ENCODE assay signal across 22 mouse cellular contexts in the genomic region with DNA sequence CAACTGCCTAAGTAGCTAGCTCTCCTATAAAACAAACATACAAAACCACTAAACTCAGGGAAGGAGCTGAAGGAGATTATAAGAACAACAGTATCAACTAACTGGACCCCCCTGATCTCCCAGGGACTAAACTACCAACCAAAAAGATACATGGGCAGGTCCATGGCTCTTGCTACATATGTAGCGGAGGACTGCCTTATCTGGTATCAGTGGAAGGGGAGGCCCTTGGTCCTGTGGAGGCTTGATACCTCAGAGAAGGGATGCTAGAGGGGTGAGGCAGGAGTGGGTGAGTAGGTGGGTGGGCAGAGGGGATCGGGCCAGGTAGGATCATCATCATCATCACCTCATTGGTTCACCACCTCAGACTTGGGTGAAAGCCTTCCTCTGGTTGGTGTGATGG. TPM values are rescaled to one million over a fixed set of nuclear protein-coding genes. Genes with fewer than 3 reads are reported as not detected.
A peak's percentile ranks its signal among the peaks of the same experiment; 100 is the strongest.
DNase-seq lines count a peak whose midpoint lies in the region; ATAC-seq and TF ChIP-seq lines count a peak whose summit lies in the region.
"Had no signal": no experiment of that assay in that cellular context is flagged by ENCODE, and none has a peak within 500 bp of the region (broad histone marks: within the 10 kb centered on the region; RNA-seq: fewer than 3 reads in every experiment).

No protein-coding gene starts in this region.

- WGBS in liver, embryonic 12.5 days (ENCODE audit: insufficient replicate concordance): 72% methylated on average over 2 of the region's 2 CpGs
- 89% methylated on average over 2 of the region's 2 CpGs for WGBS in liver, postnatal 0 days (ENCODE audit: insufficient replicate concordance)
- 67% methylated on average over 2 of the region's 2 CpGs for whole genome bisulfite sequencing in liver, embryonic 13.5 days (ENCODE audit: insufficient replicate concordance)
- 54% methylated on average over 2 of the region's 2 CpGs for WGBS in liver, embryonic 15.5 days (ENCODE audit: insufficient replicate concordance)

- no peak for TF ChIP-seq CTCF in liver, postnatal 0 days (IDR thresholded peaks at IDR 0.05; ENCODE audit: low read depth)

- no peak for DNase-seq in liver, postnatal 0 days
- DNase-seq in liver, embryonic 13.5 days: no peak
- DNase-seq in frontal cortex, postnatal 36 days (ENCODE audit: low spot score in 2 of 2): no peak
- DNase-seq in cerebellum, postnatal 36 days: no peak
- DNase-seq: adrenal gland, postnatal 14 days; cerebellum, adult 11-12 months; cerebellum, adult 8-10 months; cerebellum, postnatal 14 days; gastrocnemius, adult 2 months; gastrocnemius, postnatal 14 days; heart, adult 11 months had no signal

- H3K9ac ChIP-seq in liver, embryonic 12.5 days: 0 out of 2 replicates have a peak overlapping the region, but pooled peaks have one; percentile 23
- H3K9ac ChIP-seq in liver, postnatal 0 days (replicated peaks): no peak overlapping the region
- H3K9ac ChIP-seq in liver, embryonic 13.5 days: no peak overlapping the region
- H3K9ac ChIP-seq in liver, embryonic 15.5 days: no peak overlapping the region
- H3K9ac ChIP-seq: embryonic facial prominence, embryonic 12.5 days; embryonic facial prominence, embryonic 15.5 days; forebrain, embryonic 13.5 days; hindbrain, embryonic 12.5 days; hindbrain, embryonic 15.5 days had no signal

- no peak overlapping the region for H3K4me3 ChIP-seq in liver, embryonic 12.5 days
- no peak overlapping the region for H3K4me3 ChIP-seq in liver, postnatal 0 days (ENCODE audit: low read depth, low read length)
- H3K4me3 ChIP-seq in liver, embryonic 13.5 days (replicated peaks): no peak overlapping the region
- no peak overlapping the region for H3K4me3 ChIP-seq in liver, embryonic 15.5 days (replicated peaks)
- H3K4me3 ChIP-seq: embryonic facial prominence, embryonic 12.5 days; embryonic facial prominence, embryonic 15.5 days; forebrain, embryonic 10.5 days; forebrain, embryonic 13.5 days; gastrocnemius, adult 2 months; hindbrain, embryonic 12.5 days; hindbrain, embryonic 15.5 days had no signal

- H3K27ac ChIP-seq in liver, embryonic 12.5 days: peak overlapping the region; percentile 55
- H3K27ac ChIP-seq in liver, postnatal 0 days (ENCODE audit: low read depth): no peak overlapping the region
- peak overlapping the region; percentile 95 for H3K27ac ChIP-seq in liver, embryonic 13.5 days
- peak overlapping the region; percentile 97 for H3K27ac ChIP-seq in liver, embryonic 15.5 days (replicated peaks)
- H3K27ac ChIP-seq: embryonic facial prominence, embryonic 12.5 days; embryonic facial prominence, embryonic 15.5 days; forebrain, embryonic 10.5 days; forebrain, embryonic 13.5 days; gastrocnemius, adult 2 months; hindbrain, embryonic 12.5 days; hindbrain, embryonic 15.5 days had no signal

- peak; percentile 40; the same call in 1 of the 2 replicates for ATAC-seq in liver, embryonic 12.5 days
- ATAC-seq in liver, postnatal 0 days: no peak
- ATAC-seq in liver, embryonic 13.5 days (ENCODE audit: low read depth): peak; percentile 44
- no peak for ATAC-seq in liver, embryonic 15.5 days (ENCODE audit: insufficient read depth)
- ATAC-seq: CD4-positive, CD25-positive, alpha-beta regulatory T cell, adult 4 months; forebrain, embryonic 13.5 days; forebrain, embryonic 16.5 days had no signal

- peaks cover 58% of the 10 kb centered on the region for H3K4me1 ChIP-seq in liver, embryonic 12.5 days
- H3K4me1 ChIP-seq in liver, postnatal 0 days (ENCODE audit: insufficient read depth): peaks cover 40% of the 10 kb centered on the region
- H3K4me1 ChIP-seq in liver, embryonic 13.5 days (replicated peaks): peaks cover 68% of the 10 kb centered on the region
- H3K4me1 ChIP-seq in liver, embryonic 15.5 days (replicated peaks): peaks cover 65% of the 10 kb centered on the region
- H3K4me1 ChIP-seq: embryonic facial prominence, embryonic 12.5 days; embryonic facial prominence, embryonic 15.5 days; forebrain, embryonic 10.5 days; forebrain, embryonic 13.5 days; hindbrain, embryonic 12.5 days; hindbrain, embryonic 15.5 days had no signal

- H3K4me2 ChIP-seq in liver, embryonic 12.5 days: no peak overlapping the region; the same call in 1 of the 2 replicates
- no peak overlapping the region for H3K4me2 ChIP-seq in liver, postnatal 0 days (ENCODE audit: low read depth, low read length)
- peak overlapping the region; percentile 17 for H3K4me2 ChIP-seq in liver, embryonic 13.5 days
- peak overlapping the region; percentile 25 for H3K4me2 ChIP-seq in liver, embryonic 15.5 days
- H3K4me2 ChIP-seq: embryonic facial prominence, embryonic 12.5 days; embryonic facial prominence, embryonic 15.5 days; forebrain, embryonic 13.5 days; heart, embryonic 11.5 days; hindbrain, embryonic 12.5 days; hindbrain, embryonic 15.5 days had no signal

- no peak for TF ChIP-seq EP300 in liver, postnatal 0 days (IDR thresholded peaks at IDR 0.05; ENCODE audit: low read depth)

- no peaks in the 10 kb centered on the region for H3K36me3 ChIP-seq in liver, embryonic 12.5 days
- no peaks in the 10 kb centered on the region for H3K36me3 ChIP-seq in liver, postnatal 0 days (replicated peaks; ENCODE audit: insufficient read depth, low read length)
- no peaks in the 10 kb centered on the region for H3K36me3 ChIP-seq in liver, embryonic 13.5 days
- H3K36me3 ChIP-seq in liver, embryonic 15.5 days (replicated peaks): no peaks in the 10 kb centered on the region
- H3K36me3 ChIP-seq: embryonic facial prominence, embryonic 12.5 days; embryonic facial prominence, embryonic 15.5 days; forebrain, embryonic 10.5 days; hindbrain, embryonic 12.5 days; hindbrain, embryonic 15.5 days had no signal

- H3K9me3 ChIP-seq in liver, embryonic 12.5 days (replicated peaks): 0 out of 2 replicates have a peak, but pooled peaks cover 4% of the 10 kb centered on the region
- 0 out of 2 replicates have a peak, but pooled peaks cover 2% of the 10 kb centered on the region for H3K9me3 ChIP-seq in liver, postnatal 0 days (ENCODE audit: low read length)
- peaks cover 4% of the 10 kb centered on the region; the same call in 1 of the 2 replicates for H3K9me3 ChIP-seq in liver, embryonic 13.5 days (replicated peaks)
- no peaks in the 10 kb centered on the region; the same call in 1 of the 2 replicates for H3K9me3 ChIP-seq in liver, embryonic 15.5 days (replicated peaks)
- H3K9me3 ChIP-seq: embryonic facial prominence, embryonic 12.5 days; embryonic facial prominence, embryonic 15.5 days; forebrain, embryonic 10.5 days; hindbrain, embryonic 12.5 days; hindbrain, embryonic 15.5 days had no signal

- H3K27me3 ChIP-seq in liver, embryonic 12.5 days (replicated peaks): no peaks in the 10 kb centered on the region
- H3K27me3 ChIP-seq in liver, postnatal 0 days (ENCODE audit: insufficient read depth, low read length): no peaks in the 10 kb centered on the region
- H3K27me3 ChIP-seq in liver, embryonic 13.5 days: no peaks in the 10 kb centered on the region
- H3K27me3 ChIP-seq in liver, embryonic 15.5 days: no peaks in the 10 kb centered on the region
- H3K27me3 ChIP-seq: embryonic facial prominence, embryonic 12.5 days; embryonic facial prominence, embryonic 15.5 days; forebrain, embryonic 13.5 days; hindbrain, embryonic 12.5 days; hindbrain, embryonic 15.5 days had no signal

RNA-seq across cellular contexts. Expression of a gene that starts 41.8 kb away (rescaled TPM):
- polyA plus RNA-seq in liver, embryonic 12.5 days (2016; fragmentation: Nextera tagmentation; extraction: Ambion mirVana): 22.2 and 23.4 TPM in 2 replicates
- 10.1 and 10.4 TPM in 2 replicates for polyA plus RNA-seq in liver, postnatal 0 days (2015; fragmentation: Nextera tagmentation; extraction: Ambion mirVana)
- polyA plus RNA-seq in liver, embryonic 13.5 days (2015; fragmentation: Nextera tagmentation; extraction: Ambion mirVana): 14.6 and 14.9 TPM in 2 replicates
- polyA plus RNA-seq in liver, embryonic 15.5 days (2015; fragmentation: Nextera tagmentation; extraction: Ambion mirVana): 15.4 and 17.0 TPM in 2 replicates

Comparison
In these comparisons a context has a peak if more than half of its experiments do, and no peak if none do; other contexts are left out.
1. ATAC-seq: peak in liver, embryonic 12.5 days (single experiment) and liver, embryonic 13.5 days (single experiment); none in liver, postnatal 0 days (single experiment) and liver, embryonic 15.5 days (single experiment).
2. H3K4me2 ChIP-seq: peak in liver, embryonic 13.5 days (single experiment) and liver, embryonic 15.5 days (single experiment); none in liver, embryonic 12.5 days (single experiment) and liver, postnatal 0 days (single experiment).